Mouse (Mus musculus): ENCODE results near the gene Rps25. TPM values are rescaled to one million over a fixed set of nuclear protein-coding genes. Genes with fewer than 3 reads are reported as not detected.

Gene Rps25
- polyA plus RNA-seq, 1 experiment from 2014 or later, result 2,627 TPM

GRCm38 (mm10) chr9:44454132-44454890 is 47.4 kb downstream of the Rps25 start:
- peak overlapping the region; percentile 11; the same call in 1 of the 2 replicates for H3K4me2 ChIP-seq (ENCODE audit: low read depth, low read length)
- H3K36me3 ChIP-seq (ENCODE audit: control insufficient read depth, insufficient read depth, low read length), result no peaks in the 10 kb centered on the region
- H3K27ac ChIP-seq (replicated peaks; ENCODE audit: low read depth, low read length), result peak overlapping the region; percentile 33; the same call in 1 of the 2 replicates
- H3K4me3 ChIP-seq (ENCODE audit: low read depth, low read length), result no peak overlapping the region
- ATAC-seq (ENCODE audit: low read depth) (peak; percentile 88), DNase-seq (ENCODE audit: low spot score) (peak; percentile 77)
- peaks cover 4% of the 10 kb centered on the region; the same call in 1 of the 2 replicates for H3K4me1 ChIP-seq (ENCODE audit: control insufficient read depth, insufficient read depth, low read length)
- 6% methylated on average over 13 of the region's 14 CpGs for WGBS
- H3K27me3 ChIP-seq (replicated peaks; ENCODE audit: control insufficient read depth, insufficient read depth, low read length), result no peaks in the 10 kb centered on the region
- H3K9me3 ChIP-seq (ENCODE audit: control insufficient read depth, low read length), result no peaks in the 10 kb centered on the region
- H3K9ac ChIP-seq (ENCODE audit: low read depth, low read length), result no peak overlapping the region

- H3K9me3 ChIP-seq (ENCODE audit: control insufficient read depth, low read length), result no peaks in the 10 kb centered on the region
- no peak within 1 kb of the TSS for H3K4me3 ChIP-seq (ENCODE audit: low read depth, low read length)
- H3K36me3 ChIP-seq (ENCODE audit: control insufficient read depth, insufficient read depth, low read length), result no peaks in the 10 kb centered on the region
- H3K27ac ChIP-seq (replicated peaks; ENCODE audit: low read depth, low read length), result peak within 1 kb of the TSS; percentile 33; the same call in 1 of the 2 replicates
- peak within 1 kb of the TSS; percentile 11; the same call in 1 of the 2 replicates for H3K4me2 ChIP-seq (ENCODE audit: low read depth, low read length)
- H3K4me1 ChIP-seq (ENCODE audit: control insufficient read depth, insufficient read depth, low read length), result peaks cover 4% of the 10 kb centered on the region; the same call in 1 of the 2 replicates
- H3K27me3 ChIP-seq (replicated peaks; ENCODE audit: control insufficient read depth, insufficient read depth, low read length), result no peaks in the 10 kb centered on the region
- DNase-seq (ENCODE audit: low spot score) (peak; percentile 32), ATAC-seq (ENCODE audit: low read depth) (peak; percentile 12; the same call in 1 of the 2 replicates)
- no peak within 1 kb of the TSS for H3K9ac ChIP-seq (ENCODE audit: low read depth, low read length)
- WGBS, result 20% methylated on average over 4 of the region's 4 CpGs
Measured at GRCm38 (mm10) chr9:44454891-44455220, 47.9 kb downstream of the Rps25 start, which contains the start of gene Upk2. TSS of gene Upk2 (minus strand) at chr9:44454976.

GRCm38 (mm10) chr9:44457035-44457742 is 50.2 kb downstream of the Rps25 start:
- no peak overlapping the region for H3K27ac ChIP-seq (replicated peaks; ENCODE audit: low read depth, low read length)
- ATAC-seq (ENCODE audit: low read depth) (peak; percentile 92), DNase-seq (ENCODE audit: low spot score) (peak; percentile 93)
- H3K36me3 ChIP-seq (ENCODE audit: control insufficient read depth, insufficient read depth, low read length), result no peaks in the 10 kb centered on the region
- no peaks in the 10 kb centered on the region for H3K27me3 ChIP-seq (replicated peaks; ENCODE audit: control insufficient read depth, insufficient read depth, low read length)
- H3K9me3 ChIP-seq (ENCODE audit: control insufficient read depth, low read length), result no peaks in the 10 kb centered on the region
- 0 out of 2 replicates have a peak overlapping the region, but pooled peaks have one; percentile 19 for H3K9ac ChIP-seq (ENCODE audit: low read depth, low read length)
- peaks cover 4% of the 10 kb centered on the region; the same call in 1 of the 2 replicates for H3K4me1 ChIP-seq (ENCODE audit: control insufficient read depth, insufficient read depth, low read length)
- peak overlapping the region; percentile 24; the same call in 1 of the 2 replicates for H3K4me2 ChIP-seq (ENCODE audit: low read depth, low read length)
- no peak overlapping the region for H3K4me3 ChIP-seq (ENCODE audit: low read depth, low read length)
- 8% methylated on average over 11 of the region's 11 CpGs for WGBS

Small RNAs within 50 kb of the gene (microRNA-seq; reads per million reads assigned to microRNA genes)
- gene Mir7085 (ENCODE audit: borderline number of aligned reads), result not detected

Other genes with a start within 250 kb of the Rps25 start
- gene Cbl, start 173.1 kb upstream of the Rps25 start, polyA plus RNA-seq (2014; fragmentation: Nextera tagmentation; extraction: Ambion mirVana), result 15.3 and 17.1 TPM in 2 replicates
- gene Ccdc153, start 166.5 kb upstream of the Rps25 start, polyA plus RNA-seq (2014; fragmentation: Nextera tagmentation; extraction: Ambion mirVana), result 0.96 and 10.0 TPM in 2 replicates
- 0.12 and 0.15 TPM in 2 replicates for gene Pdzd3, start 155.7 kb upstream of the Rps25 start, polyA plus RNA-seq (2014; fragmentation: Nextera tagmentation; extraction: Ambion mirVana)
- gene Nlrx1, start 138.5 kb upstream of the Rps25 start, polyA plus RNA-seq (2014; fragmentation: Nextera tagmentation; extraction: Ambion mirVana), result 9.7 and 13.2 TPM in 2 replicates
- 4.5 and 5.1 TPM in 2 replicates for gene Abcg4, start 118.5 kb upstream of the Rps25 start, polyA plus RNA-seq (2014; fragmentation: Nextera tagmentation; extraction: Ambion mirVana)
- 15.6 and 18.7 TPM in 2 replicates for gene Hinfp, start 101.5 kb upstream of the Rps25 start, polyA plus RNA-seq (2014; fragmentation: Nextera tagmentation; extraction: Ambion mirVana)
- 7.3 and 9.5 TPM in 2 replicates for gene C2cd2l, start 86.9 kb upstream of the Rps25 start, polyA plus RNA-seq (2014; fragmentation: Nextera tagmentation; extraction: Ambion mirVana)
- 34.3 and 34.9 TPM in 2 replicates for gene Dpagt1, start 81.1 kb upstream of the Rps25 start, polyA plus RNA-seq (2014; fragmentation: Nextera tagmentation; extraction: Ambion mirVana)
- 202 and 227 TPM in 2 replicates for gene H2afx, start 72.4 kb upstream of the Rps25 start, polyA plus RNA-seq (2014; fragmentation: Nextera tagmentation; extraction: Ambion mirVana)
- 98.5 and 99.9 TPM in 2 replicates for gene Hmbs, start 62.9 kb upstream of the Rps25 start, polyA plus RNA-seq (2014; fragmentation: Nextera tagmentation; extraction: Ambion mirVana)
- gene Vps11, start 45.5 kb upstream of the Rps25 start, polyA plus RNA-seq (2014; fragmentation: Nextera tagmentation; extraction: Ambion mirVana), result 24.5 and 25.8 TPM in 2 replicates
- 29.6 and 30.0 TPM in 2 replicates for gene Hyou1, start 27.6 kb upstream of the Rps25 start, polyA plus RNA-seq (2014; fragmentation: Nextera tagmentation; extraction: Ambion mirVana)
- gene Slc37a4, start 10.3 kb upstream of the Rps25 start, polyA plus RNA-seq (2014; fragmentation: Nextera tagmentation; extraction: Ambion mirVana), result 19.0 and 20.1 TPM in 2 replicates
- gene Trappc4, start 461 bp downstream of the Rps25 start, polyA plus RNA-seq (2014; fragmentation: Nextera tagmentation; extraction: Ambion mirVana), result 130 and 133 TPM in 2 replicates
- gene Ccdc84, start 11.4 kb downstream of the Rps25 start, polyA plus RNA-seq (2014; fragmentation: Nextera tagmentation; extraction: Ambion mirVana), result 19.4 and 23.6 TPM in 2 replicates
- gene Foxr1, start 34.0 kb downstream of the Rps25 start, polyA plus RNA-seq (2014; fragmentation: Nextera tagmentation; extraction: Ambion mirVana), result not detected in 2 replicates
- gene Upk2, start 47.8 kb downstream of the Rps25 start, polyA plus RNA-seq (2014; fragmentation: Nextera tagmentation; extraction: Ambion mirVana), result 1.7 and 2.3 TPM in 2 replicates
- 16.9 and 18.7 TPM in 2 replicates for gene Bcl9l, start 75.7 kb downstream of the Rps25 start, polyA plus RNA-seq (2014; fragmentation: Nextera tagmentation; extraction: Ambion mirVana)
- gene Cxcr5, start 154.7 kb downstream of the Rps25 start, polyA plus RNA-seq (2014; fragmentation: Nextera tagmentation; extraction: Ambion mirVana), result 0.13 and 0.35 TPM in 2 replicates
- gene Ddx6, start 197.8 kb downstream of the Rps25 start, polyA plus RNA-seq (2014; fragmentation: Nextera tagmentation; extraction: Ambion mirVana), result 16.1 and 18.2 TPM in 2 replicates